Mouse (Mus musculus) erythroblast, embryonic 14.5 days (primary cell): ENCODE data around the gene Flt1. TPM values are rescaled to one million over a fixed set of nuclear protein-coding genes. Genes with fewer than 3 reads are reported as not detected.

ENCODE experiments used
- H3K27me3 ChIP-seq: 2 replicates; pipeline ENCODE4 v1.6.1; 2012; ENCODE audit warnings: inconsistent platforms; ENCODE audit not compliant: control insufficient read depth
- H3K36me3 ChIP-seq: 2 replicates; pipeline ENCODE4 v1.6.1; 2012; ENCODE audit warnings: mild to moderate bottlenecking, inconsistent platforms; ENCODE audit not compliant: control insufficient read depth
- H3K4me1 ChIP-seq: 2 replicates; pipeline ENCODE4 v1.6.1; 2012; ENCODE audit warnings: inconsistent platforms; ENCODE audit not compliant: control insufficient read depth
- H3K4me3 ChIP-seq: replicated peaks from 2 replicates; pipeline ENCODE3; 2012; ENCODE audit warnings: moderate library complexity, mild to moderate bottlenecking, inconsistent platforms
- H3K9me3 ChIP-seq: 2 replicates; pipeline ENCODE4 v1.6.1; 2012; ENCODE audit warnings: low read length, inconsistent platforms, mixed read lengths; ENCODE audit not compliant: control insufficient read depth
- GATA1 ChIP-seq: IDR thresholded peaks from 2 replicates; pipeline ENCODE4 v1.6.1; 2012; ENCODE audit warnings: low read length, inconsistent platforms, mixed read lengths
- TAL1 ChIP-seq: IDR thresholded peaks from 3 replicates; pipeline ENCODE4 v1.6.1; 2012; ENCODE audit warnings: low read length, inconsistent platforms, mixed read lengths
- polyA plus RNA-seq: library from polyadenylated mRNA; stranded (reverse); fragments of >175 nt; gene quantifications from 2 replicates; pipeline ENCODE4 v1.2.3, GENCODE M21; 2012

Gene Flt1
- polyA plus RNA-seq, 1 experiment: 0.03 TPM

GRCm38 (mm10) chr5:147601460-147602360 is 124.1 kb downstream of the Flt1 start:
- no peaks in the 10 kb centered on the region for H3K9me3 ChIP-seq
- H3K27me3 ChIP-seq: no peaks in the 10 kb centered on the region
- no peak for TF ChIP-seq TAL1
- TF ChIP-seq GATA1: no peak
- no peak overlapping the region for H3K4me3 ChIP-seq
- H3K4me1 ChIP-seq: no peaks in the 10 kb centered on the region
- H3K36me3 ChIP-seq: no peaks in the 10 kb centered on the region

DNA sequence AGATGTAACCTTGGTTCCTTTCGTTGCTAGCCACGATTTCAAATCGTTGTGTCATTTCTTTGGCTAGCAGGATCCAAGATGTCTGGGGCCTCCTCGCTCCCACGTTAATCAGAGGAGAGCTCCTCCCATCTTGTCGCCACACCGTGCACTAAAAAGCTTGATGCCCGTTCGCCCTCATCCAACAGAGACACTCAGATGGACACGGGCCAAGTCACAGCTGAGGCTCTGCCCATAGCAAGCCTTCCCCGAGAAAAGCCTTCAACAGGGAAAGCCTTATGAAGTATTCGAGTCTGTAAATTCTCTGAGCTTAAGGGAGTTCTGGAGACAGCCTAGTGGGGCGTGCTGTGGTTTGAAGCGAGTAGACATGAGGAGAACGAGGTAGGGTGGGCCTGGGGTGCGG is 128.0 kb downstream of the Flt1 start:
- H3K27me3 ChIP-seq: no peaks in the 10 kb centered on the region
- no peak overlapping the region for H3K4me3 ChIP-seq
- H3K4me1 ChIP-seq: no peaks in the 10 kb centered on the region
- TF ChIP-seq TAL1 (no peak), GATA1 (no peak)
- no peaks in the 10 kb centered on the region for H3K9me3 ChIP-seq
- H3K36me3 ChIP-seq: no peaks in the 10 kb centered on the region

DNA sequence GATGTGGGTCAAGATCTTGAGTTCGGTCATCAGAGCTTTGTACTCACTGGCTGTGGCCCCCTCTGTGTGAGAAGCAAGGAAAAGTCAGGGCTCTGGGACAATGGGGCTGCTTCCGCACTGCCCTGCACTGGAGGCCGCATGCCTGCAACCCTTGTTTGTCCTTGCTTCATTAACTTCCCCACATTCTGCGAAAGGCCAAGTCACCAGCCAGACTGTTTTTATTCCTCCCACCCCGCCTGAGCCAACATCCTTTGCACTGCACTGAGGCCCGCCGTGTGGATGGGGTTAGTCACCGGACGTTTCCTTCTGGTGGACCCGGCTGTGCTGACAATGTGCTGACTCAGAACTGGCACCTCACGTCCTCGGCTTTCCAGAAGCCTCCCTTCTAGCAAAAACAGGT is 136.0 kb downstream of the Flt1 start:
- Histone ChIP-seq H3K4me3 (no peak overlapping the region), H3K36me3 (no peaks in the 10 kb centered on the region), H3K9me3 (no peaks in the 10 kb centered on the region), H3K4me1 (no peaks in the 10 kb centered on the region), H3K27me3 (no peaks in the 10 kb centered on the region)
- TF ChIP-seq TAL1: no peak
- no peak for TF ChIP-seq GATA1

DNA sequence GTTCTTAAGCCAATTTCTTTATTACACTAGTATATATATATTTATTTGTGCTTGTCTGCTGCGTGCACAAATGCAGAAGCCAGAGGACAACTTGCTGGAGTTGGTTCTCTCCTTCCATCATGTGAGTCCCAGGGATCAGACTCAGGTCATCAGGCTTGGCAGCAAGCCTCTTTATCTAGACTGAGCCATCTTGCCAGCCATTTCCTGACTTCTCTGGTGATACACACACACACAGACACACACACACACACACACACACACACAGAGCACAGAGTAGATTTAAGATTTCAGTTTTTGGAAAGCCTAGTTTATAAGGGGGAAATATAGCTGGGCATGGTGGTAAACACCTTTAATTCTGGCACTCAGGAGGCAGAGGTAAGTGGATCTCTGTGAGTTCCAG is 140.7 kb downstream of the Flt1 start:
- H3K9me3 ChIP-seq: no peaks in the 10 kb centered on the region
- H3K4me1 ChIP-seq: no peaks in the 10 kb centered on the region
- no peaks in the 10 kb centered on the region for H3K36me3 ChIP-seq
- H3K4me3 ChIP-seq: no peak overlapping the region
- H3K27me3 ChIP-seq: no peaks in the 10 kb centered on the region
- TF ChIP-seq GATA1 (no peak), TAL1 (no peak)

GRCm38 (mm10) chr5:147584648-147585047 is 141.2 kb downstream of the Flt1 start:
- Histone ChIP-seq H3K27me3 (no peaks in the 10 kb centered on the region), H3K9me3 (no peaks in the 10 kb centered on the region), H3K4me1 (no peaks in the 10 kb centered on the region), H3K36me3 (no peaks in the 10 kb centered on the region), H3K4me3 (no peak overlapping the region)
- no peak for TF ChIP-seq TAL1
- no peak for TF ChIP-seq GATA1

DNA sequence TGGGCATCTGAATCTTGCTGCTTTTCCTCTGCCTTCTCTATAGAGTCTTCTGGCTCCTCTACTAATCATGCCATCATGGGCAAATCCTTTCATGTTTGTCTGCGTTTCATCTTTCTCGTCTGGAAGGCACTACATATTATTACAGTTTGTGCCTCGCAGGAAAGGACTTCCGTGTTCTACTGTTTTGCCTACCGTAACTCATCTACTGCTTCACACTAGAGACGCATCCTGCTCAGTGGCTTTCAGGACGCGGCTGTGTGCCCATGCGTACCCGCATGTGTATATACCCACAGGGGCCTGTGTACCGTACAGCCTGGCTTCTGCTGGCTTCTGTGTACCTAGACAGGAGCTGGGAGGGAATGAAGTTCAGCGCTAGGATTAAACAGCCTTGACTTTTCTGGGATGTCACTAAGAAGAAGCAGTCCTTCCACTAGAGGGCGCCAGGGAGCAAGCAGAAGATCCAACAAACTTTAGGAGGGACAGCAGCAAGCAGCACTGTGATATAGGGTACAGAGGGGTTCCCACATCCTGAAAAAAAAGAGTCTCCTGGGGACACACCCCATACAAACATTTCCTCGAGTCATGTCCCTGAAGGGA is 142.0 kb downstream of the Flt1 start:
- no peaks in the 10 kb centered on the region for H3K4me1 ChIP-seq
- H3K9me3 ChIP-seq: peaks cover 4% of the 10 kb centered on the region
- H3K27me3 ChIP-seq: no peaks in the 10 kb centered on the region
- TF ChIP-seq TAL1 (no peak), GATA1 (no peak)
- no peaks in the 10 kb centered on the region for H3K36me3 ChIP-seq
- no peak overlapping the region for H3K4me3 ChIP-seq

DNA sequence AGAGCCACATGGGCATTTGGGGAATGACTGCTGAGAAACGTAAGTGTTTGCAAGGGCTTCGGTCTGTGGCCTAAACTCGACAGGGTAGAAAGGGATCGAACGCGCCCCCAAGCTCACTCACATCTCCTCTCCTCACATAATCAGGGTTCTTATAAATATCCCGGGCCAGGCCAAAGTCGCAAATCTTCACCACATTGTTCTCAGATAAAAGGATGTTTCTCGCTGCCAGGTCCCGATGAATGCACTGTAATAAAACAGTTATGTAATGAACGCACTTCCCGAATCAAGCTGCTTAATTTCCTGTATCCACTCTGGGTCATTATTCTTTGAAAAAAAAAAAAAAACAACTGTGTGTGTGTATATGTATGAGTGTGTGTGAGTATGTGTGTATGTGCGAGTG is 145.6 kb downstream of the Flt1 start:
- no peaks in the 10 kb centered on the region for H3K27me3 ChIP-seq

DNA sequence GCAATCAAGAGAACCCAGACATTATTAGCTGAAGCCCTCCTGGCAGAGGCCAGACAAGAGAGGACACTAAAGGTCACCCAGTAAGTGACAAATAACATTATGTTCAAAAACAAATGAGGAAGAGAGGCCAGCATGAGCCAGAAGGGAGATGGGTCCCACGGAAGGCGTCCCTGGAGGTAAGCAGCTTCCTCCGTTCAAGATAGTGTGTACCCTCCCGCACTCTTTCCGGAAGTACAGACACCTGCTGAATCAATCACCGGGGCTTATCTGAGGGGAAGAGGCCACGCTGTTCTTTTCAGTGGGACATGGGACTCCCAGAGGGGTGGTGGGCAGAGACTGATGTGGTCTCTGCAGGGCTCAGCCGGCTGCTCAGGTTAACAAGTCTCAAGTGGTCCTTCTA is 146.1 kb downstream of the Flt1 start:
- H3K4me1 ChIP-seq: no peaks in the 10 kb centered on the region
- TF ChIP-seq TAL1 (no peak), GATA1 (no peak)
- H3K36me3 ChIP-seq: no peaks in the 10 kb centered on the region
- H3K9me3 ChIP-seq: peaks cover 4% of the 10 kb centered on the region
- no peaks in the 10 kb centered on the region for H3K27me3 ChIP-seq
- no peak overlapping the region for H3K4me3 ChIP-seq

More for the DNA sequence above, 145.6 kb downstream of the Flt1 start:
- Histone ChIP-seq H3K36me3 (no peaks in the 10 kb centered on the region), H3K4me3 (no peak overlapping the region), H3K4me1 (no peaks in the 10 kb centered on the region), H3K9me3 (peaks cover 4% of the 10 kb centered on the region)
- TF ChIP-seq TAL1: no peak
- no peak for TF ChIP-seq GATA1

DNA sequence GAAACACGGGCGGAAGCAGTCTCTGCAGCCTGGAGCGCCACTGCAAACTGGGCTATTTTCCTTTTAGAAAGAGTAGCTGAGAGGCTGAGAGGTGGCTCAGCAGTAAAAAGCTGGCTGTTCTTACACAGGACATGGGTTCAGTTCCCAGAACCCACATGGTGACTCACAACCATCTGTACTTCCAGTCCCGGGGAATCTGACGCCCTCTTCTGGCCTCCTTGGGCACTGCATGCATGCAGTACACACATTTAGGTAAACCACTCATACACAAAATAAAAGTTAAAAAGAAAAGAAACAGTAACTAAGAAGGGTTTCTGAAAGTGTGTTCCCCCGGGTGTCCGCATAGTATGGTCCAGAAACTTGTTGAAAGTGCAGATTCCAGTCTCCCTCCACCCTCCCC is 146.7 kb downstream of the Flt1 start:
- H3K36me3 ChIP-seq: no peaks in the 10 kb centered on the region

More for the DNA sequence above, 146.7 kb downstream of the Flt1 start:
- Histone ChIP-seq H3K27me3 (no peaks in the 10 kb centered on the region), H3K9me3 (peaks cover 4% of the 10 kb centered on the region), H3K4me3 (no peak overlapping the region), H3K4me1 (no peaks in the 10 kb centered on the region)
- no peak for TF ChIP-seq GATA1
- no peak for TF ChIP-seq TAL1
